Mouse (Mus musculus) thymus, adult 2 months (tissue): ENCODE data around the gene Slc16a10. TPM values are rescaled to one million over a fixed set of nuclear protein-coding genes. Genes with fewer than 3 reads are reported as not detected.

Source experiments
- DNase-seq: peaks from one replicate; pipeline ENCODE4 v3.0.0; 2021
- H3K27ac ChIP-seq: fragments of 200-500 bp; 2 replicates; pipeline ENCODE4 v1.5.1; 2012; ENCODE audit warnings: low read length, control low read depth; ENCODE audit not compliant: control insufficient read depth, insufficient read depth
- H3K27me3 ChIP-seq: fragments of 200-500 bp; 2 replicates; pipeline ENCODE4 v1.6.1; 2012; ENCODE audit warnings: mild to moderate bottlenecking, low read length, moderate library complexity, mixed read lengths; ENCODE audit not compliant: control insufficient read depth, insufficient read depth
- H3K36me3 ChIP-seq: fragments of 200-500 bp; 2 replicates; pipeline ENCODE4 v1.6.1; 2012; ENCODE audit warnings: mild to moderate bottlenecking, low read length, moderate library complexity; ENCODE audit not compliant: control insufficient read depth, insufficient read depth
- H3K4me1 ChIP-seq: fragments of 200-500 bp; replicated peaks from 2 replicates; pipeline ENCODE4 v1.6.1; 2012; ENCODE audit warnings: low read length; ENCODE audit not compliant: control insufficient read depth, insufficient read depth
- H3K4me3 ChIP-seq: fragments of 200-500 bp; 2 replicates; pipeline ENCODE4 v1.5.1; 2012; ENCODE audit warnings: mild to moderate bottlenecking, low read length, control low read depth, moderate library complexity; ENCODE audit not compliant: control insufficient read depth, insufficient read depth
- CTCF ChIP-seq: fragments of 200-500 bp; IDR thresholded peaks from 2 replicates; pipeline ENCODE4 v1.5.1; 2012; ENCODE audit warnings: mild to moderate bottlenecking, control low read depth, low read length, moderate library complexity, borderline replicate concordance; ENCODE audit not compliant: control insufficient read depth, poor library complexity, insufficient read depth; ENCODE audit errors: extremely low read depth
- POLR2A ChIP-seq: fragments of 200-500 bp; IDR thresholded peaks from 2 replicates; pipeline ENCODE4 v1.6.1; 2012; ENCODE audit warnings: mild to moderate bottlenecking, low read length, control low read depth, moderate library complexity; ENCODE audit not compliant: control insufficient read depth, poor library complexity, insufficient read depth; ENCODE audit errors: extremely low read depth
- WGBS: fragments of 180-500 bp; shearing (Covaris S2); methylation state at CpG from one replicate; pipeline ENCODE4 v1.1.7; 2018; 5-methylcytosine and 5-hydroxymethylcytosine counted together
- polyA plus RNA-seq: library from polyadenylated mRNA; depleted of rRNA; stranded (reverse); fragments of >200 nt; gene quantifications from 2 replicates; pipeline ENCODE4 v1.2.3, GENCODE M21; 2012

The Slc16a10 gene
- polyA plus RNA-seq, 1 experiment: 45.4 TPM

GRCm38 (mm10) chr10:40113517-40114085 lies 28.5 kb downstream of the Slc16a10 start:
- Histone ChIP-seq H3K27ac (no peak overlapping the region), H3K36me3 (no peaks in the 10 kb centered on the region), H3K4me3 (no peak overlapping the region), H3K27me3 (no peaks in the 10 kb centered on the region), H3K4me1 (no peaks in the 10 kb centered on the region)
- TF ChIP-seq CTCF: no peak
- TF ChIP-seq POLR2A: no peak
- no peak for DNase-seq
- 92% methylated on average over 7 of the region's 7 CpGs for WGBS

- Histone ChIP-seq H3K27ac (no peak overlapping the region), H3K4me3 (no peak overlapping the region), H3K27me3 (no peaks in the 10 kb centered on the region), H3K4me1 (no peaks in the 10 kb centered on the region), H3K36me3 (no peaks in the 10 kb centered on the region)
- TF ChIP-seq CTCF: no peak
- no peak for TF ChIP-seq POLR2A
- no peak for DNase-seq
- WGBS: 97% methylated on average over 10 of the region's 10 CpGs
Measured at GRCm38 (mm10) chr10:40112256-40112655, 29.8 kb downstream of the Slc16a10 start.

- Histone ChIP-seq H3K36me3 (no peaks in the 10 kb centered on the region), H3K27ac (no peak overlapping the region), H3K4me3 (no peak overlapping the region), H3K27me3 (no peaks in the 10 kb centered on the region), H3K4me1 (peaks cover 5% of the 10 kb centered on the region; the same call in 1 of the 2 replicates)
- TF ChIP-seq POLR2A: no peak
- no peak for TF ChIP-seq CTCF
- WGBS: 92% methylated on average over 5 of the region's 5 CpGs
- no peak for DNase-seq
Measured at GRCm38 (mm10) chr10:40109520-40109919, 32.5 kb downstream of the Slc16a10 start.

GRCm38 (mm10) chr10:40108992-40109391 lies 33.1 kb downstream of the Slc16a10 start:
- DNase-seq: no peak
- no peak overlapping the region for H3K27ac ChIP-seq
- TF ChIP-seq CTCF: no peak
- no peak for TF ChIP-seq POLR2A
- 91% methylated on average over 8 of the region's 8 CpGs for WGBS
- H3K4me1 ChIP-seq: peaks cover 5% of the 10 kb centered on the region; the same call in 1 of the 2 replicates
- no peaks in the 10 kb centered on the region for H3K36me3 ChIP-seq
- H3K4me3 ChIP-seq: no peak overlapping the region
- H3K27me3 ChIP-seq: no peaks in the 10 kb centered on the region

- Histone ChIP-seq H3K27ac (no peak overlapping the region), H3K27me3 (no peaks in the 10 kb centered on the region), H3K4me3 (no peak overlapping the region), H3K36me3 (no peaks in the 10 kb centered on the region), H3K4me1 (peaks cover 5% of the 10 kb centered on the region; the same call in 1 of the 2 replicates)
- TF ChIP-seq CTCF (no peak), POLR2A (no peak)
- no peak for DNase-seq
- WGBS: 89% methylated on average over 1 of the region's 1 CpGs
Measured at GRCm38 (mm10) chr10:40107995-40108394, 34.1 kb downstream of the Slc16a10 start.

- no peak for TF ChIP-seq POLR2A
- TF ChIP-seq CTCF: no peak
- H3K27ac ChIP-seq: no peak overlapping the region
- H3K27me3 ChIP-seq: no peaks in the 10 kb centered on the region
- H3K4me1 ChIP-seq: peaks cover 5% of the 10 kb centered on the region; the same call in 1 of the 2 replicates
- no peak overlapping the region for H3K4me3 ChIP-seq
- WGBS: 98% methylated on average over 1 of the region's 1 CpGs
- DNase-seq: no peak
- no peaks in the 10 kb centered on the region for H3K36me3 ChIP-seq
Measured at GRCm38 (mm10) chr10:40105174-40105573, 36.9 kb downstream of the Slc16a10 start.
